In the genomic region with DNA sequence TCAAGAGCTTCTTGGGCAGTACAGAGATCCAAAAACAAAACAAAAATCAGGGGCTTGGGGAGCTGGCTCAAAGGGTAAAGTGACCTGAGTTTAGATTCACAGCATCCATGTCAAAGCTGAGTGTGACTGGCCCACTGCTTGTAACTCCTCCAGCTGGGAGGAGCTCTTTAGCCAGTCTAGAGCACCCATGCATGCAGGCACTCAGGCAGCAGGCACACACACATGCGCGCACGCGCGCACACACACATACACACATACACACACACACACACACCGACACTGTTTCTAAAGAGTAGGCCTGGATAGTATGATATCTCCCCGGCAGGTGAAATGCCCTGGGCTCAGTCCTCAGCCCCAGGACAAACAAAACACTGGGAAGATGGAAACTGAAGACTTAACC, we compare ENCODE assay signal across 18 mouse cellular contexts. TPM values are rescaled to one million over a fixed set of nuclear protein-coding genes. Genes with fewer than 3 reads are reported as not detected.
"Had no signal": no experiment of that assay in that cellular context is flagged by ENCODE, and none has a peak within 500 bp of the region (broad histone marks: within the 10 kb centered on the region; RNA-seq: fewer than 3 reads in every experiment).

No protein-coding gene starts in this region.

- ATAC-seq: hindbrain, embryonic 16.5 days; inflammation-experienced regulatory T-cells, adult 6 months; intestine, postnatal 0 days had no signal

- H3K27me3 ChIP-seq: limb, embryonic 13.5 days; neural tube, embryonic 13.5 days had no signal

- H3K27ac ChIP-seq: layer of hippocampus, adult 2 months; limb, embryonic 13.5 days; liver, embryonic 14.5 days; neural tube, embryonic 13.5 days; stomach, postnatal 0 days had no signal

- H3K4me3 ChIP-seq: layer of hippocampus, adult 2 months; limb, embryonic 13.5 days; myocyte; neural tube, embryonic 13.5 days had no signal

- DNase-seq: kidney, postnatal 36 days; left cerebral cortex, postnatal 4 days; lung, adult 18-20 months; midbrain, embryonic 14.5 days; right cerebral cortex, postnatal 25 days had no signal

RNA-seq across cellular contexts. Expression of a gene that starts 22.6 kb away (rescaled TPM):
- total RNA-seq: layer of hippocampus, postnatal 10 days; left cerebral cortex, postnatal 4 days; liver, adult 2 months; megakaryocyte-erythroid progenitor cell, adult 5-6 weeks had no signal
- polyA plus RNA-seq: hindbrain, embryonic 16.5 days; intestine, postnatal 0 days; limb, embryonic 13.5 days; liver, embryonic 14.5 days; lung, embryonic 16.5 days; midbrain, embryonic 14.5 days; myocyte; neural tube, embryonic 13.5 days; stomach, postnatal 0 days had no signal

RNA-seq across cellular contexts. Expression of a gene that starts 26.8 kb away (rescaled TPM):
- total RNA-seq: left cerebral cortex, postnatal 4 days had no signal
- polyA plus RNA-seq: liver, adult 2 months; lung, embryonic 16.5 days; stomach, postnatal 0 days had no signal
